Mouse (Mus musculus) heart, adult 2 months (tissue): ENCODE measurements around the gene Efhd1.

Source experiments
- CTCF ChIP-seq: fragments of 200-600 bp; IDR thresholded peaks from 2 replicates; pipeline ENCODE4 v1.8.1; 2022; ENCODE audit warnings: antibody characterized with exemption, mild to moderate bottlenecking, moderate library complexity
- EP300 ChIP-seq: fragments of 200-500 bp; IDR thresholded peaks from 2 replicates; pipeline ENCODE4 v1.6.1; 2011; ENCODE audit warnings: low read depth, low read length, control low read depth; ENCODE audit not compliant: insufficient read depth
- POLR2A ChIP-seq: fragments of 200-500 bp; IDR thresholded peaks from 2 replicates; pipeline ENCODE4 v1.6.1; 2011; ENCODE audit warnings: mild to moderate bottlenecking, low read depth, low read length, control low read depth; ENCODE audit not compliant: insufficient read depth

DNA sequence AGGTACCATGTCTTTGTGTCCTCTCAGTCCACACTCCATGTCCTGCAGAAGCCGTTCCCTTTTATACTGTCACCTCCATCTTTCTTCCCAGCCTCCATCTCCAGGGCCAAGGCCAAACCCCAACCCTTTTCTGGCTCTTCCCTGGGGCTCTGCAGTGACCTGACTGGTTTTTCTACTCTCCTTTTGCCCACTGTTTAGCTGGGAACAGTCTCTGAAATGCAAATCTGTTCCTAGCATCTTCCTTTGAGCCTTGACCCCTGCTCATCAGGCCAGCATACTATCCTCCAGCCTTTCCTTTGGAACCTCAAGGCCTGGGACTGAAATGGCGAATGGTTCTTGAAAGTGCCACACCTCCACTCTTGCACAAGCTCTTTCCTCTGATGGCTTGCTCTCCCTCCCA, 49.0 kb downstream of the Efhd1 start:
- TF ChIP-seq EP300 (no peak), CTCF (no peak), POLR2A (no peak)
